Mouse (Mus musculus): ENCODE data around the gene Hykk. TPM values are rescaled to one million over a fixed set of nuclear protein-coding genes. Genes with fewer than 3 reads are reported as not detected.

The Hykk gene
- polyA plus RNA-seq (2014; fragmentation: Illumina TruSeq; extraction: RNeasy Lipid Tissue Mini Kit (QIAGEN cat#74804); ENCODE audit: low read depth, low replicate concordance) = 5.6 TPM

GRCm38 (mm10) chr9:54917010-54917677, at the start of gene Hykk:
Gene Hykk (plus strand): TSS chr9:54917283.

GRCm38 (mm10) chr9:54950575-54951321, 33.7 kb downstream of the Hykk start, which contains the start of the genes Psma4 and AY074887:
Gene Psma4 (plus strand): TSS chr9:54950790.
Gene AY074887 (minus strand): TSS chr9:54950998.

GRCm38 (mm10) chr9:54980674-54981073, 63.6 kb downstream of the Hykk start, which contains the start of gene Chrna5:
Gene Chrna5 (plus strand): TSS chr9:54980880.

Other genes with a start within 250 kb of the Hykk start
- gene Dnaja4, start 218.4 kb upstream of the Hykk start, polyA plus RNA-seq (2014; fragmentation: Illumina TruSeq; extraction: RNeasy Lipid Tissue Mini Kit (QIAGEN cat#74804); ENCODE audit: low read depth, low replicate concordance) = 52.7 TPM
- gene Wdr61, start 182.8 kb upstream of the Hykk start, polyA plus RNA-seq (2014; fragmentation: Illumina TruSeq; extraction: RNeasy Lipid Tissue Mini Kit (QIAGEN cat#74804); ENCODE audit: low read depth, low replicate concordance) = 109 TPM
- not detected for gene Crabp1, start 152.5 kb upstream of the Hykk start, polyA plus RNA-seq (2014; fragmentation: Illumina TruSeq; extraction: RNeasy Lipid Tissue Mini Kit (QIAGEN cat#74804); ENCODE audit: low read depth, low replicate concordance)
- gene Ireb2, start 53.5 kb upstream of the Hykk start, polyA plus RNA-seq (2014; fragmentation: Illumina TruSeq; extraction: RNeasy Lipid Tissue Mini Kit (QIAGEN cat#74804); ENCODE audit: low read depth, low replicate concordance) = 202 TPM
- 549 TPM for gene Psma4, start 33.5 kb downstream of the Hykk start, polyA plus RNA-seq (2014; fragmentation: Illumina TruSeq; extraction: RNeasy Lipid Tissue Mini Kit (QIAGEN cat#74804); ENCODE audit: low read depth, low replicate concordance)
- gene AY074887, start 33.7 kb downstream of the Hykk start, polyA plus RNA-seq (2014; fragmentation: Illumina TruSeq; extraction: RNeasy Lipid Tissue Mini Kit (QIAGEN cat#74804); ENCODE audit: low read depth, low replicate concordance) = not detected
- 0.64 TPM for gene Chrna5, start 63.6 kb downstream of the Hykk start, polyA plus RNA-seq (2014; fragmentation: Illumina TruSeq; extraction: RNeasy Lipid Tissue Mini Kit (QIAGEN cat#74804); ENCODE audit: low read depth, low replicate concordance)
- gene Chrna3, start 109.3 kb downstream of the Hykk start, polyA plus RNA-seq (2014; fragmentation: Illumina TruSeq; extraction: RNeasy Lipid Tissue Mini Kit (QIAGEN cat#74804); ENCODE audit: low read depth, low replicate concordance) = 16.4 TPM
- gene Chrnb4, start 131.5 kb downstream of the Hykk start, polyA plus RNA-seq (2014; fragmentation: Illumina TruSeq; extraction: RNeasy Lipid Tissue Mini Kit (QIAGEN cat#74804); ENCODE audit: low read depth, low replicate concordance) = 5.2 TPM
- 213 TPM for gene Ube2q2, start 231.6 kb downstream of the Hykk start, polyA plus RNA-seq (2014; fragmentation: Illumina TruSeq; extraction: RNeasy Lipid Tissue Mini Kit (QIAGEN cat#74804); ENCODE audit: low read depth, low replicate concordance)